ENCODE assay signal across 10 mouse cellular contexts in genomic region chr12:12590753-12591291, GRCm38 (mm10).
DNase-seq lines count a peak whose midpoint lies in the region; ATAC-seq and TF ChIP-seq lines count a peak whose summit lies in the region.
"Had no signal": no experiment of that assay in that cellular context is flagged by ENCODE, and none has a peak within 500 bp of the region (broad histone marks: within the 10 kb centered on the region; RNA-seq: fewer than 3 reads in every experiment).

No protein-coding gene starts in this region.

- H3K4me2 ChIP-seq in embryonic facial prominence, embryonic 11.5 days (ENCODE audit: low read depth, low read length): no peak overlapping the region
- H3K4me2 ChIP-seq in midbrain, postnatal 0 days (ENCODE audit: low read depth, low read length, poor library complexity, severe bottlenecking): no peak overlapping the region
- no peak overlapping the region for H3K4me2 ChIP-seq in heart, embryonic 11.5 days
- no peak overlapping the region for H3K4me2 ChIP-seq in lung, postnatal 0 days (replicated peaks; ENCODE audit: low read depth, low read length)
- H3K4me2 ChIP-seq: heart, embryonic 13.5 days; lung, embryonic 15.5 days had no signal

- H3K36me3 ChIP-seq in embryonic facial prominence, embryonic 11.5 days (replicated peaks; ENCODE audit: control insufficient read depth, insufficient read depth, low read depth, low read length): no peaks in the 10 kb centered on the region
- no peaks in the 10 kb centered on the region for H3K36me3 ChIP-seq in midbrain, postnatal 0 days (ENCODE audit: insufficient read depth, low read length)
- H3K36me3 ChIP-seq in heart, embryonic 11.5 days (ENCODE audit: control insufficient read depth, insufficient read depth, low read length): no peaks in the 10 kb centered on the region
- no peaks in the 10 kb centered on the region for H3K36me3 ChIP-seq in lung, postnatal 0 days (ENCODE audit: insufficient read depth, low read length)
- H3K36me3 ChIP-seq: heart, embryonic 13.5 days; lung, embryonic 15.5 days had no signal

- DNase-seq in R1 (ENCODE audit: low read depth, low spot score): peak; percentile 9
- no peak for DNase-seq in embryonic facial prominence, embryonic 11.5 days (ENCODE audit: low spot score)
- peak; percentile 22 for DNase-seq in induced T-regulatory cell, adult 2 months (ENCODE audit: low read depth)
- DNase-seq in midbrain, postnatal 0 days (ENCODE audit: low spot score): peak; percentile 79
- DNase-seq in kidney, postnatal 36 days: no peak
- no peak for DNase-seq in lung, postnatal 0 days (ENCODE audit: low spot score)
- DNase-seq: thymus, postnatal 4 days had no signal

- no peaks in the 10 kb centered on the region for H3K9me3 ChIP-seq in embryonic facial prominence, embryonic 11.5 days (replicated peaks; ENCODE audit: control insufficient read depth, low read length)
- no peaks in the 10 kb centered on the region for H3K9me3 ChIP-seq in midbrain, postnatal 0 days (ENCODE audit: low read length)
- H3K9me3 ChIP-seq in heart, embryonic 11.5 days (replicated peaks; ENCODE audit: control insufficient read depth, low read length): no peaks in the 10 kb centered on the region
- H3K9me3 ChIP-seq in lung, postnatal 0 days (ENCODE audit: low read length): no peaks in the 10 kb centered on the region
- H3K9me3 ChIP-seq: heart, embryonic 13.5 days; lung, embryonic 15.5 days had no signal

- H3K9ac ChIP-seq in embryonic facial prominence, embryonic 11.5 days (replicated peaks; ENCODE audit: low read length): no peak overlapping the region
- H3K9ac ChIP-seq in midbrain, postnatal 0 days (replicated peaks; ENCODE audit: low read length, poor library complexity, severe bottlenecking): no peak overlapping the region
- H3K9ac ChIP-seq in heart, embryonic 11.5 days (ENCODE audit: low read depth, low read length): no peak overlapping the region
- H3K9ac ChIP-seq in lung, postnatal 0 days (replicated peaks; ENCODE audit: low read depth): no peak overlapping the region
- H3K9ac ChIP-seq: heart, embryonic 13.5 days; lung, embryonic 15.5 days had no signal

- H3K27ac ChIP-seq in embryonic facial prominence, embryonic 11.5 days (replicated peaks; ENCODE audit: low read depth, low read length): no peak overlapping the region
- H3K27ac ChIP-seq in midbrain, postnatal 0 days (ENCODE audit: low read depth, low read length): peak overlapping the region; percentile 77
- H3K27ac ChIP-seq in heart, embryonic 11.5 days (ENCODE audit: low read depth, low read length): no peak overlapping the region
- H3K27ac ChIP-seq in lung, postnatal 0 days (ENCODE audit: low read length): no peak overlapping the region
- H3K27ac ChIP-seq: heart, embryonic 13.5 days; lung, embryonic 15.5 days had no signal

- H3K4me1 ChIP-seq in embryonic facial prominence, embryonic 11.5 days (ENCODE audit: control insufficient read depth, insufficient read depth, low read length): no peaks in the 10 kb centered on the region; the same call in 1 of the 2 replicates
- no peaks in the 10 kb centered on the region; the same call in 1 of the 2 replicates for H3K4me1 ChIP-seq in midbrain, postnatal 0 days (ENCODE audit: insufficient read depth, low read length)
- H3K4me1 ChIP-seq in heart, embryonic 11.5 days (ENCODE audit: control insufficient read depth, insufficient read depth, low read length): 0 out of 2 replicates have a peak, but pooled peaks cover 11% of the 10 kb centered on the region
- no peaks in the 10 kb centered on the region for H3K4me1 ChIP-seq in lung, postnatal 0 days (ENCODE audit: insufficient read depth, low read depth, low read length)
- H3K4me1 ChIP-seq: lung, embryonic 15.5 days had no signal

- no peak overlapping the region for H3K4me3 ChIP-seq in embryonic facial prominence, embryonic 11.5 days (ENCODE audit: low read depth, low read length)
- no peak overlapping the region for H3K4me3 ChIP-seq in midbrain, postnatal 0 days (ENCODE audit: low read depth, low read length)
- H3K4me3 ChIP-seq in heart, embryonic 11.5 days (ENCODE audit: low read depth, low read length): no peak overlapping the region
- H3K4me3 ChIP-seq in lung, postnatal 0 days (ENCODE audit: low read depth, low read length): no peak overlapping the region
- H3K4me3 ChIP-seq: heart, embryonic 13.5 days; lung, embryonic 15.5 days had no signal

- ATAC-seq in embryonic facial prominence, embryonic 11.5 days (replicated peaks; ENCODE audit: insufficient number of reproducible peaks, low FRiP score, low TSS enrichment, low read depth): 0 out of 2 replicates have a peak, but pooled peaks have one; percentile 31
- ATAC-seq in midbrain, postnatal 0 days (ENCODE audit: low FRiP score): peak; percentile 86
- no peak for ATAC-seq in heart, embryonic 11.5 days (replicated peaks; ENCODE audit: insufficient number of reproducible peaks, low FRiP score, low TSS enrichment)
- ATAC-seq in lung, postnatal 0 days: no peak

- WGBS in embryonic facial prominence, embryonic 11.5 days: 46% methylated on average over 8 of the region's 8 CpGs
- 40% methylated on average over 8 of the region's 8 CpGs for WGBS in midbrain, postnatal 0 days
- 70% methylated on average over 8 of the region's 8 CpGs for WGBS in heart, embryonic 11.5 days (ENCODE audit: insufficient replicate concordance)
- 74% methylated on average over 8 of the region's 8 CpGs for WGBS in lung, postnatal 0 days

- no peaks in the 10 kb centered on the region for H3K27me3 ChIP-seq in embryonic facial prominence, embryonic 11.5 days (ENCODE audit: control insufficient read depth, insufficient read depth, low read length)
- no peaks in the 10 kb centered on the region for H3K27me3 ChIP-seq in midbrain, postnatal 0 days (ENCODE audit: insufficient read depth, low read length)
- H3K27me3 ChIP-seq in heart, embryonic 11.5 days (ENCODE audit: control insufficient read depth, insufficient read depth, low read length): no peaks in the 10 kb centered on the region
- no peaks in the 10 kb centered on the region for H3K27me3 ChIP-seq in lung, postnatal 0 days (replicated peaks; ENCODE audit: insufficient read depth, low read length)
- H3K27me3 ChIP-seq: heart, embryonic 13.5 days; lung, embryonic 15.5 days had no signal

- no peak for TF ChIP-seq EP300 in lung, postnatal 0 days (IDR thresholded peaks at IDR 0.05)

- no peak; the same call in 1 of the 2 replicates for TF ChIP-seq CTCF in midbrain, postnatal 0 days (IDR thresholded peaks at IDR 0.05)
- no peak for TF ChIP-seq CTCF in lung, postnatal 0 days (IDR thresholded peaks at IDR 0.05)

Comparison
In these comparisons a context has a peak if more than half of its experiments do, and no peak if none do; other contexts are left out.
1. DNase-seq: peak in R1 (single experiment), induced T-regulatory cell, adult 2 months (single experiment) and midbrain, postnatal 0 days (single experiment); none in embryonic facial prominence, embryonic 11.5 days (single experiment), kidney, postnatal 36 days (0 of 2) and lung, postnatal 0 days (single experiment).
2. ATAC-seq: peak in embryonic facial prominence, embryonic 11.5 days (single experiment) and midbrain, postnatal 0 days (single experiment); none in heart, embryonic 11.5 days (single experiment) and lung, postnatal 0 days (single experiment).